In the genomic region with DNA sequence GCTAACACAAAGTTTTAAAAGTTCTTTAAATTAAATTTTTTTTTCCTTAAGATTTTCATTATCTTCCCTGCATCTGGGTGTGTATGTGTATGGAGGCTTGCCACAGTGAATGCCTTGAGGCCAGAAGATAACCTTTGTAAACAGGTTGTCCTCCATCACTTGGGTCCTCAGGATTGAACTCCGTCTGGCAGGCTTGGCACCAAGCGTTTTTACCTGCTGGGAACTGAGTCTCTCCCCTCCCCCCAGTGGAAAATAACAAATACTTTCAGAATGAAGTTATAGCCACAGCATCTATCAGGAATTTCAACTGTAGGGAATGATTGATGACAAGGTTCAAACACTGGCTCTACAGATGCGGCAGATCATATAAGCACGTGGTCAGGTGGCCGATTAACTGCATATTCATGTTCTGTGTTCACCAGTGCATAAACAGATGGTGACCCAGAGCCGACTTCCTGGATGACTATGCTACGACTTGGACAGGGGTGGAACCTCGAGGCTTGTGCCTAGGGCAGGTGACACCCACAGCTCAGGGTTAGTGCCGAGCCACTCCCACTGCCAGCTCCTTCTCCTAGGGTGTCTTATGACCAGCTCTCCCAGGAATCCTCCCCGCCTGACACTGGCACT, we compare ENCODE assay signal across 8 mouse cellular contexts.
DNase-seq lines count a peak whose midpoint lies in the region.

No protein-coding gene starts in this region.

- DNase-seq in CD4-positive helper T cell, adult 2 months (ENCODE audit: low read depth, low spot score): peak; percentile 70
- DNase-seq in ZHBTc4 (ENCODE audit: low read depth, low spot score): peak; percentile 88
- peak; percentile 40 for DNase-seq in embryo, embryonic 10.5 days (ENCODE audit: low spot score)
- DNase-seq in heart, adult 9 months (ENCODE audit: low spot score in 2 of 2): peak; percentile 28 to 49
- peak; percentile 79 for DNase-seq in kidney, adult 9 months
- peak; percentile 43 for DNase-seq in lung, postnatal 10 days
- peak; percentile 53 for DNase-seq in retina, postnatal 1 day
- DNase-seq in frontal cortex, postnatal 36 days (ENCODE audit: low spot score in 2 of 2): no peak

Comparison
In these comparisons a context has a peak if more than half of its experiments do, and no peak if none do; other contexts are left out.
1. DNase-seq: peak in CD4-positive helper T cell, adult 2 months (single experiment), ZHBTc4 (single experiment), embryo, embryonic 10.5 days (single experiment), heart, adult 9 months (2 of 2), kidney, adult 9 months (single experiment), lung, postnatal 10 days (single experiment) and retina, postnatal 1 day (single experiment); none in frontal cortex, postnatal 36 days (0 of 2).